Mouse (Mus musculus) B cell, adult 62 days (primary cell): ENCODE measurements around the gene Cdh10. TPM values are rescaled to one million over a fixed set of nuclear protein-coding genes. Genes with fewer than 3 reads are reported as not detected.

ENCODE experiments used
- total RNA-seq: library from RNA; stranded (reverse); gene quantifications from 4 replicates; pipeline ENCODE4 v1.2.4, GENCODE M21; 2023

The Cdh10 gene
- total RNA-seq = not detected in 4 replicates

GRCm38 (mm10) chr15:18818185-18818973 is at the start of gene Cdh10:
TSS of gene Cdh10 (plus strand) at chr15:18818947.

